Mouse (Mus musculus) hindbrain, embryonic 15.5 days (tissue): Measurements from ENCODE around the gene Psmc4. TPM values are rescaled to one million over a fixed set of nuclear protein-coding genes. Genes with fewer than 3 reads are reported as not detected.

Experiments used
- ATAC-seq: fragments of 200-750 bp; cut with Nextera tagmentation; 2 replicates; pipeline ENCODE4 v1.8.0; 2017; ENCODE audit warnings: low read depth, moderate number of reproducible peaks, moderate TSS enrichment; ENCODE audit not compliant: low FRiP score
- H3K27ac ChIP-seq: fragments of 300-500 bp; sonication (generic); replicated peaks from 2 replicates; pipeline ENCODE4 v1.5.1; 2015; ENCODE audit warnings: mild to moderate bottlenecking, inconsistent platforms
- H3K27me3 ChIP-seq: fragments of 300-500 bp; sonication (generic); 2 replicates; pipeline ENCODE4 v1.6.1; 2015; ENCODE audit warnings: control low read depth, inconsistent platforms
- H3K36me3 ChIP-seq: fragments of 300-500 bp; sonication (generic); 2 replicates; pipeline ENCODE4 v1.6.1; 2015; ENCODE audit warnings: control low read depth, inconsistent platforms
- H3K4me1 ChIP-seq: fragments of 300-500 bp; sonication (generic); replicated peaks from 2 replicates; pipeline ENCODE4 v1.6.1; 2015; ENCODE audit warnings: control low read depth, inconsistent platforms
- H3K4me2 ChIP-seq: fragments of 300-500 bp; sonication (generic); 2 replicates; pipeline ENCODE4 v1.6.1; 2015; ENCODE audit warnings: moderate library complexity, mild to moderate bottlenecking, inconsistent platforms
- H3K4me3 ChIP-seq: fragments of 300-500 bp; sonication (generic); 2 replicates; pipeline ENCODE4 v1.5.1; 2015; ENCODE audit warnings: mild to moderate bottlenecking, inconsistent platforms
- H3K9ac ChIP-seq: fragments of 300-500 bp; sonication (generic); 2 replicates; pipeline ENCODE4 v1.6.1; 2015; ENCODE audit warnings: inconsistent platforms
- H3K9me3 ChIP-seq: fragments of 300-500 bp; sonication (generic); 2 replicates; pipeline ENCODE4 v1.6.1; 2016; ENCODE audit warnings: control low read depth, inconsistent platforms
- WGBS: fragments of 180-500 bp; shearing (Covaris S2); methylation state at CpG from one replicate; pipeline ENCODE4 v1.1.7; 2015; 5-methylcytosine and 5-hydroxymethylcytosine counted together
- polyA plus RNA-seq: library from polyadenylated mRNA; unstranded; fragments of >200 nt; fragmentation: Nextera tagmentation; extraction: Ambion mirVana; gene quantifications from 2 replicates; pipeline ENCODE4 v1.2.1, GENCODE M21; 2015

The Psmc4 gene
- polyA plus RNA-seq: 276 and 284 TPM in 2 replicates

GRCm38 (mm10) chr7:28049476-28050409 is at the start of gene Psmc4:
Psmc4 (minus strand) TSS chr7:28050101.
- H3K27me3 ChIP-seq: no peaks in the 10 kb centered on the region
- no peaks in the 10 kb centered on the region for H3K9me3 ChIP-seq
- WGBS: under 1% methylated on average over 52 of the region's 52 CpGs
- peak; percentile 97 for ATAC-seq
- peaks cover 14% of the 10 kb centered on the region for H3K4me1 ChIP-seq
- peaks cover 37% of the 10 kb centered on the region for H3K36me3 ChIP-seq
- H3K4me3 ChIP-seq: peak within 1 kb of the TSS; percentile 87
- peak within 1 kb of the TSS; percentile 86 for H3K4me2 ChIP-seq
- H3K9ac ChIP-seq: peak within 1 kb of the TSS; percentile 86
- peak within 1 kb of the TSS; percentile 73 for H3K27ac ChIP-seq

- WGBS: 97% methylated on average over 16 of the region's 16 CpGs
- no peak overlapping the region for H3K4me3 ChIP-seq
- H3K36me3 ChIP-seq: no peaks in the 10 kb centered on the region
- H3K27me3 ChIP-seq: 0 out of 2 replicates have a peak, but pooled peaks cover 4% of the 10 kb centered on the region
- no peaks in the 10 kb centered on the region for H3K4me1 ChIP-seq
- H3K9ac ChIP-seq: no peak overlapping the region
- no peak overlapping the region for H3K4me2 ChIP-seq
- no peak for ATAC-seq
- H3K27ac ChIP-seq: no peak overlapping the region
- peaks cover 7% of the 10 kb centered on the region; the same call in 1 of the 2 replicates for H3K9me3 ChIP-seq
Measured at GRCm38 (mm10) chr7:28099101-28099500, 49.2 kb upstream of the Psmc4 start.

DNA sequence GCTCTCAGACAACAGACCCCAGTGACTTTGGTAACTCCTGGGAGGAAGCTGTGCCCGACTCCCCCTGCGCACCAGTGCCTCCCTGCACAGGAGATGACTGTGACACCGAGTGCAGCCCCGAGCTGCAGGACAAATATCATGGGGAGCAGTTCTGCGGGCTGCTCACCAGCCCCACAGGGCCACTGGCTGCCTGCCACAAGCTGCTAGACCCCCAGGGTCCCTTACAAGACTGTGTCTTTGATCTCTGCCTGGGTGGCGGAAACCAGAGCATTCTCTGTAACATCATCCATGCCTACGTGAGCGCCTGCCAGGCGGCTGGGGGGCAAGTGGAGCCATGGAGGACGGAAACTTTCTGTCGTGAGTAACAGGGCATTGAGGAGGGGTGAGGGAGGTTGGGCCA is 43.6 kb upstream of the Psmc4 start:
- H3K9me3 ChIP-seq: no peaks in the 10 kb centered on the region
- no peak overlapping the region for H3K4me3 ChIP-seq
- H3K4me2 ChIP-seq: no peak overlapping the region
- no peaks in the 10 kb centered on the region for H3K27me3 ChIP-seq
- 44% methylated on average over 11 of the region's 11 CpGs for WGBS
- no peak overlapping the region for H3K9ac ChIP-seq
- no peaks in the 10 kb centered on the region for H3K4me1 ChIP-seq
- H3K27ac ChIP-seq: no peak overlapping the region
- no peak for ATAC-seq
- H3K36me3 ChIP-seq: no peaks in the 10 kb centered on the region

DNA sequence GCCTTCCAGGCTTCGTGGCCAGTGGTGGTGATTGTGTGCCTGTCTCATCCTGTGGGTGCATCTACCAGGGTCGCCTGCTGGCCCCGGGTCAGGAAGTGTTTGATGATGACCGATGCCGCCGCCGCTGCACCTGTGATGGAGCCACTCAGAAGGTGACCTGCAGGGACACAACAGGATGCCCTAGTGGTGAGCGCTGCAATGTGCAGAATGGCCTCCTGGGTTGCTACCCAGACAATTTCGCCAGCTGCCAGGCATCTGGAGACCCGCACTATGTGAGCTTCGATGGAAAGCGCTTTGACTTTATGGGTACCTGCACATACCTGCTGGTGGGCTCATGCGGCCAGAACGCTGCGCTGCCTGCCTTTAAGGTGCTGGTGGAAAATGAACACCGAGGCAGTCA is 36.3 kb upstream of the Psmc4 start:
- H3K9ac ChIP-seq: no peak overlapping the region
- no peak for ATAC-seq
- no peaks in the 10 kb centered on the region for H3K4me1 ChIP-seq
- H3K4me3 ChIP-seq: no peak overlapping the region
- no peak overlapping the region for H3K4me2 ChIP-seq
- H3K27me3 ChIP-seq: no peaks in the 10 kb centered on the region
- H3K36me3 ChIP-seq: no peaks in the 10 kb centered on the region
- H3K9me3 ChIP-seq: no peaks in the 10 kb centered on the region
- 86% methylated on average over 16 of the region's 16 CpGs for WGBS
- no peak overlapping the region for H3K27ac ChIP-seq

GRCm38 (mm10) chr7:28084215-28084614 is 34.3 kb upstream of the Psmc4 start:
- Histone ChIP-seq H3K9ac (no peak overlapping the region), H3K4me2 (no peak overlapping the region), H3K4me1 (no peaks in the 10 kb centered on the region), H3K27me3 (no peaks in the 10 kb centered on the region), H3K4me3 (no peak overlapping the region), H3K9me3 (no peaks in the 10 kb centered on the region), H3K27ac (no peak overlapping the region), H3K36me3 (no peaks in the 10 kb centered on the region)
- ATAC-seq: no peak
- 68% methylated on average over 7 of the region's 7 CpGs for WGBS

DNA sequence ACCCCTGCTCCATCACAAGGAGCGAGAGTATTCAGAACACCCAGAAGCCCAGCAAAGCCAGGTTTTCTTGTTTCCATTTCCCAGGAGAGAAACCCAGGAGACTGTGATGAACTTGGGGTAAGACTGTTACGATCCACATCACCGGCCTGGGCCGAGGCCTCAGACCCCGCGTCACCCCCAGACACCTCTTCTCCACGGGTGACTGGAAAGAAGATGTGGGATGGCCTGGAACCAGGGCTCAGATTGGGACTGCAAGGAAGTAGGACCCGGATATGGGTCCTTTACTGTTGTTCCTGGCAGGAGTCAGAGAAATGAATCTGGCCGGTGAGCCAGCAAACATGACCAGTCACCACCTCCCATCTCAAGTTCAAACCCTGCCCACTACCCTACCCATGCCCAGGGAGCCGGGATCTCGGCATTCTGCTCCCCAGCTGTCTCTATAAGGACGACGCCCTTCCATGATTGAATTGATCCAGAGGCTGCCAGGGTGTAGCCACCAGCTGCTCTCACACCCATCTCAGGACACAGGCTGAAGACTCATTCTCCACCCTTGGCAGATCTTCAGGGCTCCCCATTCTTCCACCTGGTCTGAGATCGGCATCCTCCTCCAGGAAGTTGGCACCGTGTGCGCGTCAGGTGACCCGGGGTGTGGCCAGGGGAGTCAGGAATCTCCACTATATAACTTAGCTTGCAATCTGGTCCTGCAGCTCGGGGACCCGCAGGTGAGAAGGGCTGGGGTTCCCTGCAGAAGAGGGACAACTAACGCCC is 20.8 kb upstream of the Psmc4 start, which contains the start of gene Fcgbp:
TSS of gene Fcgbp (plus strand) at position 706 of the 768 bp plus-strand sequence.
- Histone ChIP-seq H3K4me2 (no peak within 1 kb of the TSS), H3K27me3 (0 out of 2 replicates have a peak, but pooled peaks cover 2% of the 10 kb centered on the region), H3K4me3 (no peak within 1 kb of the TSS), H3K27ac (no peak within 1 kb of the TSS), H3K4me1 (no peaks in the 10 kb centered on the region), H3K36me3 (no peaks in the 10 kb centered on the region), H3K9me3 (no peaks in the 10 kb centered on the region), H3K9ac (no peak within 1 kb of the TSS)
- ATAC-seq: no peak
- 86% methylated on average over 21 of the region's 21 CpGs for WGBS

DNA sequence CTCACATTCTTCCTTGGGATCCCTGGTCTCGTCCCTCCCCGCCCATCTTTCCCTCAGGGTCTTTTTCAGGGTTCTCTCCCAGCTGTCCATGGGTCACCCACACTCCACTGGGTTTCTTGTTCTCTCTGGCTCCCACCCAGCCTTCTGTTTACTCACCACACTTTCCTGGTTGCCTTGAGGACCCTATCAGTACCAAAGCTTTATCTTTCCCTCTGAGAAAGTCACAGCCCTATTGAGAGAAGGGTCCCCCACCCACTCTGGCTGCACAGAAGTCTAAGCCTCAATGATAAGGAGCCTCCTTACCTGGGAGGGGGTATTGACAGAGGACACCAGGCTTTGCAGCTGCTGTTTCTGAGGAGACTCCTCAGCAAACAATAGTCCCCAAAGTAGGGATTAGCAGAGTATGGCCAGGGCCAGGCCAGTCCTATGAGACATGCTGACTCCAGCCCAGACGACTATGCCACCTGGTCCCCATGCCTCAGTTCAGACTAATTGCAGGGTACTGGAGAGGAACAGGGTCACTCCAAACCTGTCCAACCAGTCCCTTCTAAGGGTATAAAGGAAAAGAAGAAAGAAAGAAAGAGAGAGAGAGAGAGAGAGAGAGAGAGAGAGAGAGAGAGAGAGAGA is 19.8 kb upstream of the Psmc4 start:
- no peaks in the 10 kb centered on the region for H3K9me3 ChIP-seq
- no peaks in the 10 kb centered on the region for H3K4me1 ChIP-seq
- ATAC-seq: no peak
- H3K27ac ChIP-seq: no peak overlapping the region
- 0 out of 2 replicates have a peak, but pooled peaks cover 2% of the 10 kb centered on the region for H3K27me3 ChIP-seq
- H3K4me2 ChIP-seq: no peak overlapping the region
- H3K9ac ChIP-seq: no peak overlapping the region
- WGBS: 60% methylated on average over 3 of the region's 3 CpGs
- H3K36me3 ChIP-seq: no peaks in the 10 kb centered on the region
- no peak overlapping the region for H3K4me3 ChIP-seq

GRCm38 (mm10) chr7:28068661-28069060 is 18.8 kb upstream of the Psmc4 start:
- no peak for ATAC-seq
- no peak overlapping the region for H3K4me2 ChIP-seq
- no peaks in the 10 kb centered on the region for H3K4me1 ChIP-seq
- no peak overlapping the region for H3K27ac ChIP-seq
- H3K36me3 ChIP-seq: no peaks in the 10 kb centered on the region
- no peak overlapping the region for H3K4me3 ChIP-seq
- H3K9ac ChIP-seq: no peak overlapping the region
- H3K27me3 ChIP-seq: 0 out of 2 replicates have a peak, but pooled peaks cover 2% of the 10 kb centered on the region
- WGBS: 89% methylated on average over 3 of the region's 3 CpGs
- no peaks in the 10 kb centered on the region for H3K9me3 ChIP-seq

DNA sequence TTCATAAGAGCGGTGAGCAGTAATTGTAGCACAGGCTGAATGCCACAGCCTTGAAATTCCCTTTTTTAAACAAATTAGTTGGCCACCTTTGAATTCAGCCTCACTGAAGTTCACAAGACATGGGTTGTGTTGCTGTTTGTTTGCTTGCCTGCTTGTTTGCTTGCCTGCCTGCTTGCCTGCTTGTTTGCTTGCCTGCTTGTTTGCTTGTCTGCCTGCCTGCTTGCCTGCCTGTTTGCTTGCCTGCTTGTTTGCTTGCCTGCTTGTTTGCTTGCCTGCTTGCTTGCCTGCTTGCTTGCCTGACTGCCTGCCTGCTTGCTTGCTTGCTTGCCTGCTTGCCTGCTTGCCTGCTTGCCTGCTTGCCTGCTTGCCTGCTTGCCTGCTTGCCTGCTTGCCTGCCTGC is 10.1 kb upstream of the Psmc4 start:
- Histone ChIP-seq H3K9ac (no peak overlapping the region), H3K9me3 (no peaks in the 10 kb centered on the region), H3K27me3 (peaks cover 4% of the 10 kb centered on the region; the same call in 1 of the 2 replicates), H3K4me3 (no peak overlapping the region), H3K27ac (no peak overlapping the region), H3K36me3 (no peaks in the 10 kb centered on the region), H3K4me1 (no peaks in the 10 kb centered on the region), H3K4me2 (no peak overlapping the region)
- ATAC-seq: no peak
- 97% methylated on average over 1 of the region's 1 CpGs for WGBS

DNA sequence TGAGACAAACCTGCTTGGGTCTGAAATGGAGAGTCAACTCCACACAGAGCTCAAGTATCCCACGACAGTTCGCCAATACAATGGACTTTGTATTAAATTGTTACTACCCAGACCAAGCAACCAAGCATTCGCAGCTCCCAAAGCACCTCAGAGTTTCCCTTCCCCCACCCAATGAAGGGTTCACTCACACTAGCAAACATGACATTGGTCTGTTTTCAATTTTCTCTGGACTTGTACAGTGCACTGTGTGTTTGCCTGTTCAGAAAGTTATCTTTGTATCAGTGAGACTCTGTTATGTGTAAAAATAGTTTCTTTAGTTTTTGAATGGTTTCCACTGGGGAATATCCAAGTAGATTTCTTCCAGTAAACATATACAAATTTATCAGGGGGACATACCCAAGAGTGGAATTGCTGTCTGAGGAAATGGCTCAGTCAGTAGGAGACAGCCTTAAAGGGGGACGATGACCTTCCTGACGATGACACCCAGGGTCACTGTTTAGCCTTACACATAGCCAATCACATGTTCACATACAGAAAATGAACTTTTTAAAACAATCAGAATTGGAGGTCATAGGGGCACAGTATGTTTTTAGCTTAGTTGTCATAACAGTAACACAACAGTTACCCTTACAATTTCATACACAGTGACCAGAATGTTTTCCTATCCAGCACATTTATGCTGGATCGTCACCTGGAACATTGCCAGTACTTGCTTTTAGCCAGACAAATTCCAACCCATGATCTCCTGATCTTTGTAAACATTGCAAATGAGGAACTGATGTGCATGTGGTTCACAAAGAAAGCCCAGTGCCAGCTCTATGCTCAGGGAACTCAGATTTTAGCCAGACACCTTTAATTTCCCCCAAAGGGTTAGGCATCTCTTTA is 3.4 kb upstream of the Psmc4 start:
- H3K9ac ChIP-seq: no peak overlapping the region
- no peak for ATAC-seq
- H3K4me1 ChIP-seq: peaks cover 14% of the 10 kb centered on the region
- no peak overlapping the region for H3K4me2 ChIP-seq
- H3K27me3 ChIP-seq: peaks cover 4% of the 10 kb centered on the region; the same call in 1 of the 2 replicates
- WGBS: 79% methylated on average over 6 of the region's 6 CpGs
- peaks cover 5% of the 10 kb centered on the region for H3K36me3 ChIP-seq
- H3K4me3 ChIP-seq: no peak overlapping the region
- no peak overlapping the region for H3K27ac ChIP-seq
- no peaks in the 10 kb centered on the region for H3K9me3 ChIP-seq

DNA sequence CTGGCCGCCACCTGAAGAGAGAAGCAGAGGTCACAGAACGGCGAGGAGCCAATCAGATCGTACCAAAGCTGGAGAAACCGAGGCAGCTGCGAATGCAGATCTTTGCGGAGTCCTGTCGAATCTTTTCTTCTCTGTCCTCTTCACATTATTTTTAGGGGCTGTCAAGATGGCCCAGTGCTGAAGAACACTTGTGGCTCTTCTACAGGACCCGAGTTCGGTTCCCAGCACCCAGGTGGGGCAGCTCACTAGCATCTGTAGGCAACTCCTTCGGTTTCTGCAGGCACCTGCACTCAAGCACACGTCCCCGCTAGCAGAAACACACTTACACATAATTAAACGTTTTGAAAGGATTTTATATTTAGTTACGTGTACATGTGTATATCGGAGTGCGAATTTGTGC is 683 bp upstream of the Psmc4 start:
- H3K27me3 ChIP-seq: no peaks in the 10 kb centered on the region
- no peak for ATAC-seq
- peaks cover 14% of the 10 kb centered on the region for H3K4me1 ChIP-seq
- H3K4me3 ChIP-seq: peak overlapping the region; percentile 87
- no peaks in the 10 kb centered on the region for H3K9me3 ChIP-seq
- H3K4me2 ChIP-seq: peak overlapping the region; percentile 86
- WGBS: 62% methylated on average over 17 of the region's 17 CpGs
- peaks cover 32% of the 10 kb centered on the region for H3K36me3 ChIP-seq
- 0 out of 2 replicates have a peak overlapping the region, but pooled peaks have one; percentile 29 for H3K9ac ChIP-seq
- no peak overlapping the region for H3K27ac ChIP-seq
